Mouse (Mus musculus): Measurements from ENCODE around the gene Mvb12a.

The Mvb12a gene

GRCm38 (mm10) chr8:71567587-71567986 lies 24.9 kb downstream of the Mvb12a start:
- no peak for DNase-seq

GRCm38 (mm10) chr8:71568387-71568937 lies 25.7 kb downstream of the Mvb12a start, which contains the start of gene Slc27a1:
Gene Slc27a1, plus strand, starts transcription at chr8:71568882.
- peak; percentile 76 for DNase-seq

- DNase-seq = no peak
Observed at GRCm38 (mm10) chr8:71568941-71569340, 26.2 kb downstream of the Mvb12a start.

GRCm38 (mm10) chr8:71569366-71570290 lies 26.9 kb downstream of the Mvb12a start:
- peak; percentile 95 for DNase-seq

GRCm38 (mm10) chr8:71570291-71570954 lies 27.7 kb downstream of the Mvb12a start:
- DNase-seq = peak; percentile 99

GRCm38 (mm10) chr8:71572077-71572476 lies 29.4 kb downstream of the Mvb12a start:
- DNase-seq = no peak

- DNase-seq = peak; percentile 93
Observed at GRCm38 (mm10) chr8:71572847-71573633, 30.3 kb downstream of the Mvb12a start.

GRCm38 (mm10) chr8:71574426-71574825 lies 31.7 kb downstream of the Mvb12a start:
- no peak for DNase-seq

GRCm38 (mm10) chr8:71575020-71575419 lies 32.3 kb downstream of the Mvb12a start:
- no peak for DNase-seq

- DNase-seq = peak; percentile 52
Observed at GRCm38 (mm10) chr8:71577856-71578387, 35.2 kb downstream of the Mvb12a start.

- DNase-seq = no peak
Observed at GRCm38 (mm10) chr8:71579009-71579408, 36.3 kb downstream of the Mvb12a start.

- no peak for DNase-seq
Observed at GRCm38 (mm10) chr8:71579476-71579875, 36.8 kb downstream of the Mvb12a start.

GRCm38 (mm10) chr8:71580201-71580600 lies 37.5 kb downstream of the Mvb12a start:
- DNase-seq = no peak

GRCm38 (mm10) chr8:71586891-71587290 lies 44.2 kb downstream of the Mvb12a start:
- DNase-seq = no peak

GRCm38 (mm10) chr8:71588762-71589161 lies 46.0 kb downstream of the Mvb12a start:
- no peak for DNase-seq

- no peak for DNase-seq
Observed at GRCm38 (mm10) chr8:71591017-71591416, 48.3 kb downstream of the Mvb12a start.

- DNase-seq = peak; percentile 97
Observed at GRCm38 (mm10) chr8:71591471-71592373, 49.0 kb downstream of the Mvb12a start, which contains the start of gene Pgls. Gene Pgls, plus strand, starts transcription at chr8:71592176.

- peak; percentile 88 for DNase-seq
Observed at GRCm38 (mm10) chr8:71592374-71593170, 49.9 kb downstream of the Mvb12a start.

GRCm38 (mm10) chr8:71593556-71594323 lies 51.0 kb downstream of the Mvb12a start:
- no peak for DNase-seq

GRCm38 (mm10) chr8:71594324-71594722 lies 51.6 kb downstream of the Mvb12a start:
- DNase-seq = no peak

Data from layer of hippocampus, adult 9-11 months (tissue).